Mouse (Mus musculus) heart, embryonic 13.5 days (tissue): ENCODE data around the gene Pinlyp. TPM values are rescaled to one million over a fixed set of nuclear protein-coding genes. Genes with fewer than 3 reads are reported as not detected.
A peak's percentile ranks its signal among the peaks of the same experiment; 100 is the strongest.

Experiments used
- ATAC-seq: fragments of 200-750 bp; cut with Nextera tagmentation; 2 replicates; pipeline ENCODE4 v1.8.0; 2017; ENCODE audit warnings: moderate TSS enrichment; ENCODE audit not compliant: insufficient number of reproducible peaks, low FRiP score, low TSS enrichment; ENCODE audit errors: extremely low read depth
- H3K27ac ChIP-seq: fragments of 300-500 bp; sonication (generic); replicated peaks from 2 replicates; pipeline ENCODE4 v1.5.1; 2015; ENCODE audit warnings: moderate library complexity, mild to moderate bottlenecking, inconsistent platforms
- H3K27me3 ChIP-seq: fragments of 300-500 bp; sonication (generic); replicated peaks from 2 replicates; pipeline ENCODE4 v1.6.1; 2015; ENCODE audit warnings: mild to moderate bottlenecking, inconsistent platforms
- H3K36me3 ChIP-seq: fragments of 300-500 bp; sonication (generic); 2 replicates; pipeline ENCODE4 v1.6.1; 2015; ENCODE audit warnings: mild to moderate bottlenecking, inconsistent platforms
- H3K4me1 ChIP-seq: fragments of 300-500 bp; sonication (generic); 2 replicates; pipeline ENCODE4 v1.6.1; 2015; ENCODE audit warnings: inconsistent platforms
- H3K4me2 ChIP-seq: fragments of 300-500 bp; sonication (generic); 2 replicates; pipeline ENCODE4 v1.6.1; 2015; ENCODE audit warnings: inconsistent platforms, mild to moderate bottlenecking, moderate library complexity
- H3K4me3 ChIP-seq: fragments of 300-500 bp; sonication (generic); 2 replicates; pipeline ENCODE4 v1.5.1; 2015; ENCODE audit warnings: moderate library complexity, mild to moderate bottlenecking, inconsistent platforms
- H3K9ac ChIP-seq: fragments of 300-500 bp; sonication (generic); 2 replicates; pipeline ENCODE4 v1.6.1; 2015; ENCODE audit warnings: inconsistent platforms, mild to moderate bottlenecking, moderate library complexity
- H3K9me3 ChIP-seq: fragments of 300-500 bp; sonication (generic); 2 replicates; pipeline ENCODE4 v1.6.1; 2016; ENCODE audit warnings: inconsistent platforms
- WGBS: fragments of 180-500 bp; shearing (Covaris S2); methylation state at CpG from one replicate; pipeline ENCODE4 v1.1.7; 2015; ENCODE audit warnings: mixed read lengths; 5-methylcytosine and 5-hydroxymethylcytosine counted together
- polyA plus RNA-seq: library from polyadenylated mRNA; unstranded; fragments of >200 nt; fragmentation: Nextera tagmentation; extraction: Ambion mirVana; gene quantifications from 2 replicates; pipeline ENCODE4 v1.2.1, GENCODE M21; 2015

The Pinlyp gene
- polyA plus RNA-seq, 1 experiment from 2014 or later = not detected

- no peak overlapping the region for H3K4me3 ChIP-seq
- no peaks in the 10 kb centered on the region for H3K36me3 ChIP-seq
- H3K27ac ChIP-seq = no peak overlapping the region
- H3K9ac ChIP-seq = no peak overlapping the region; the same call in 1 of the 2 replicates
- H3K4me2 ChIP-seq = no peak overlapping the region
- ATAC-seq = no peak
- H3K4me1 ChIP-seq = peaks cover 45% of the 10 kb centered on the region
- H3K27me3 ChIP-seq = peaks cover 46% of the 10 kb centered on the region
- WGBS = 21% methylated on average over 4 of the region's 4 CpGs
- H3K9me3 ChIP-seq = no peaks in the 10 kb centered on the region; the same call in 1 of the 2 replicates
Observed at GRCm38 (mm10) chr7:24504868-24505267, 41.0 kb downstream of the Pinlyp start.

DNA sequence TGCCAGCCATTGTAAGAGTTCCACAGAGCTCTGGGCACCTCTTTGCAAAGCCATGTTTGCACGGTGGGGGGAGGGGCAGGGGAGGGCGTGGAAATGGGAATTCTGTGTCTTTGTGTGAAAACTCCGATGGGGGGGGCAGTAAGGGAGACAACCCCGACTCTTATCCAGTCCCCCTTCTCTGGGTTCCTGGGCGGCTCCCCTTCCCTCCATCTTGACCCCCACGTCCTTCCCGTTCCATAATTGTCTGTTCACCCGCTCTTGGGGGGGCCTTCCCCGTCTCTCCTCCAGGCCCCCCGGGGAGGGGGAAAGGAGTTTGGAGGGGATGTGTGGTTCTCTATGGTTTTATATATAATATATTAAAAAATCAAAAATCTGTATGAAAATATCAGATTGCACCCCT, 41.9 kb downstream of the Pinlyp start:
- Histone ChIP-seq H3K4me3 (0 out of 2 replicates have a peak overlapping the region, but pooled peaks have one; percentile 9), H3K9me3 (no peaks in the 10 kb centered on the region; the same call in 1 of the 2 replicates), H3K4me1 (peaks cover 50% of the 10 kb centered on the region), H3K9ac (no peak overlapping the region), H3K27me3 (peaks cover 55% of the 10 kb centered on the region), H3K27ac (no peak overlapping the region), H3K4me2 (peak overlapping the region; percentile 35), H3K36me3 (no peaks in the 10 kb centered on the region)
- 16% methylated on average over 10 of the region's 10 CpGs for WGBS
- ATAC-seq = no peak

DNA sequence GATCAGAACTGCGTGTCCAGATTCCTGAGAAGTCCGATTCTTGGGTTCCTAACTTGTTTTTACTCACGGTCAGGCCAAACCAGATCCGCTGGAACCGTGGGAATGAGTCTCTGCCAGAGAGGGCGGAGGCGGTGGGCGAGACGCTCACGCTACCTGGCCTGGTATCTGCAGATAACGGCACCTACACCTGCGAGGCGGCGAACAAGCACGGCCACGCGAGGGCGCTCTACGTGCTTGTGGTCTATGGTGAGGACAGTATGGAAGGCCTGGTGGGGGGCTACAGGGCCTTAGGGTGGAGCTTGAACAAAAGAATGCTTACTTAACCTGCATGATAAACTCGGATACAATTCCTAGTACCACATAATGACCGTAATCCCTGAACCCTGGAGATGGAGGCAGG, 44.4 kb downstream of the Pinlyp start:
- peaks cover 79% of the 10 kb centered on the region for H3K27me3 ChIP-seq
- H3K4me1 ChIP-seq = peaks cover 38% of the 10 kb centered on the region
- no peak overlapping the region for H3K27ac ChIP-seq
- ATAC-seq = no peak
- no peak overlapping the region for H3K4me2 ChIP-seq
- no peaks in the 10 kb centered on the region; the same call in 1 of the 2 replicates for H3K9me3 ChIP-seq
- H3K9ac ChIP-seq = no peak overlapping the region
- no peaks in the 10 kb centered on the region for H3K36me3 ChIP-seq
- WGBS = 34% methylated on average over 21 of the region's 21 CpGs
- H3K4me3 ChIP-seq = no peak overlapping the region

GRCm38 (mm10) chr7:24500929-24501328, 45.0 kb downstream of the Pinlyp start:
- Histone ChIP-seq H3K4me2 (no peak overlapping the region), H3K27ac (no peak overlapping the region), H3K36me3 (no peaks in the 10 kb centered on the region), H3K9ac (no peak overlapping the region), H3K4me1 (peaks cover 32% of the 10 kb centered on the region), H3K27me3 (peaks cover 80% of the 10 kb centered on the region), H3K4me3 (no peak overlapping the region), H3K9me3 (no peaks in the 10 kb centered on the region; the same call in 1 of the 2 replicates)
- ATAC-seq = no peak
- WGBS = 27% methylated on average over 7 of the region's 7 CpGs

- H3K27ac ChIP-seq = no peak overlapping the region
- 9% methylated on average over 43 of the region's 43 CpGs for WGBS
- peak overlapping the region; percentile 61 for H3K9ac ChIP-seq
- no peak for ATAC-seq
- peaks cover 80% of the 10 kb centered on the region for H3K27me3 ChIP-seq
- H3K4me3 ChIP-seq = peak overlapping the region; percentile 44
- no peaks in the 10 kb centered on the region for H3K36me3 ChIP-seq
- peak overlapping the region; percentile 70 for H3K4me2 ChIP-seq
- no peaks in the 10 kb centered on the region; the same call in 1 of the 2 replicates for H3K9me3 ChIP-seq
- H3K4me1 ChIP-seq = peaks cover 23% of the 10 kb centered on the region
Observed at GRCm38 (mm10) chr7:24499856-24500577, 45.9 kb downstream of the Pinlyp start.

Other genes starting within 250 kb of the Pinlyp start
- gene Zfp61, start 244.9 kb downstream of the Pinlyp start, polyA plus RNA-seq = 14.5 and 18.7 TPM in 2 replicates
- 4.5 and 4.6 TPM in 2 replicates for gene Zfp94, start 229.5 kb downstream of the Pinlyp start, polyA plus RNA-seq
- gene Tescl, start 212.2 kb downstream of the Pinlyp start, polyA plus RNA-seq = not detected in 2 replicates
- gene Lypd5, start 196.9 kb downstream of the Pinlyp start, polyA plus RNA-seq = not detected in 2 replicates
- gene Kcnn4, start 175.9 kb downstream of the Pinlyp start, polyA plus RNA-seq = 2.9 and 5.3 TPM in 2 replicates
- 18.1 and 19.3 TPM in 2 replicates for gene Smg9, start 146.5 kb downstream of the Pinlyp start, polyA plus RNA-seq
- not detected in 2 replicates for gene Irgc1, start 93.8 kb downstream of the Pinlyp start, polyA plus RNA-seq
- 8.3 and 9.8 TPM in 2 replicates for gene Plaur, start 83.6 kb downstream of the Pinlyp start, polyA plus RNA-seq
- gene Cadm4, start 64.1 kb downstream of the Pinlyp start, polyA plus RNA-seq = 0.60 and 0.80 TPM in 2 replicates
- 32.9 and 36.7 TPM in 2 replicates for gene Zfp428, start 39.1 kb downstream of the Pinlyp start, polyA plus RNA-seq
- 0.17 and 0.18 TPM in 2 replicates for gene AC161166.1, start 33.7 kb downstream of the Pinlyp start, polyA plus RNA-seq
- 4.6 and 5.6 TPM in 2 replicates for gene Irgq, start 15.4 kb downstream of the Pinlyp start, polyA plus RNA-seq
- gene Xrcc1, start 171 bp upstream of the Pinlyp start, polyA plus RNA-seq = 72.9 and 77.8 TPM in 2 replicates
- 19.3 and 23.9 TPM in 2 replicates for gene Ethe1, start 41.4 kb upstream of the Pinlyp start, polyA plus RNA-seq
- gene Zfp575, start 41.5 kb upstream of the Pinlyp start, polyA plus RNA-seq = 0.78 and 0.88 TPM in 2 replicates
- gene Phldb3, start 64.6 kb upstream of the Pinlyp start, polyA plus RNA-seq = 0.05 TPM in 1 of 2 replicates, not detected in the other
- 0.09 and 0.20 TPM in 2 replicates for gene Lypd3, start 90.4 kb upstream of the Pinlyp start, polyA plus RNA-seq
- gene Tex101, start 130.6 kb upstream of the Pinlyp start, polyA plus RNA-seq = not detected in 2 replicates
- not detected in 2 replicates for gene BC049730, start 163.1 kb upstream of the Pinlyp start, polyA plus RNA-seq
- gene Gm4763, start 180.8 kb upstream of the Pinlyp start, polyA plus RNA-seq = not detected in 2 replicates
- gene Cd177, start 214.2 kb upstream of the Pinlyp start, polyA plus RNA-seq = 0.16 TPM in 1 of 2 replicates, not detected in the other
- gene Ceacam10, start 231.1 kb upstream of the Pinlyp start, polyA plus RNA-seq = not detected in 2 replicates